Mouse (Mus musculus) left cerebral cortex, adult 18-20 months (tissue): ENCODE data around the gene Dnajc24. TPM values are rescaled to one million over a fixed set of nuclear protein-coding genes. Genes with fewer than 3 reads are reported as not detected.

Experiments
- microRNA-seq, 2 experiments: library from miRNA; unstranded; fragments of <30 nt; microRNA quantifications; one replicate each; pipeline ENCODE4 v1.2.0; 2021
- total RNA-seq, 2 experiments: library from RNA; stranded (reverse); gene quantifications; 2 replicates each; pipeline ENCODE4 v1.2.3; 2021

Dnajc24 gene
- total RNA-seq, 2 experiments from 2014 or later = 20.4 to 22.3 TPM

Small RNAs within 50 kb of the gene (microRNA-seq; reads per million reads assigned to microRNA genes)
- gene Gm22002 = 0 reads per million in 2 experiments

Other genes starting within 250 kb of the Dnajc24 start
- gene Elp4, start 99.0 kb downstream of the Dnajc24 start, total RNA-seq = 10 to 100 TPM; 18.5 to 22.5 TPM
- 10 to 100 TPM; 26.7 to 30.3 TPM for gene Immp1l, start 98.9 kb downstream of the Dnajc24 start, total RNA-seq